Mouse (Mus musculus) frontal cortex, adult (tissue): ENCODE data around the gene Atf7ip.

Experiments used
- ATAC-seq: cut with Nextera tagmentation; 2 replicates; pipeline ENCODE4 v1.9.2; 2017; ENCODE audit warnings: mild to moderate bottlenecking, moderate library complexity, mixed read lengths; ENCODE audit not compliant: low TSS enrichment

Gene Atf7ip

GRCm38 (mm10) chr6:136645754-136646153 is 139.8 kb downstream of the Atf7ip start:
- no peak for ATAC-seq

GRCm38 (mm10) chr6:136646207-136646606 is 140.2 kb downstream of the Atf7ip start:
- ATAC-seq: no peak

GRCm38 (mm10) chr6:136647455-136647861 is 141.5 kb downstream of the Atf7ip start:
- ATAC-seq: no peak

GRCm38 (mm10) chr6:136650664-136651063 is 144.7 kb downstream of the Atf7ip start:
- no peak for ATAC-seq

DNA sequence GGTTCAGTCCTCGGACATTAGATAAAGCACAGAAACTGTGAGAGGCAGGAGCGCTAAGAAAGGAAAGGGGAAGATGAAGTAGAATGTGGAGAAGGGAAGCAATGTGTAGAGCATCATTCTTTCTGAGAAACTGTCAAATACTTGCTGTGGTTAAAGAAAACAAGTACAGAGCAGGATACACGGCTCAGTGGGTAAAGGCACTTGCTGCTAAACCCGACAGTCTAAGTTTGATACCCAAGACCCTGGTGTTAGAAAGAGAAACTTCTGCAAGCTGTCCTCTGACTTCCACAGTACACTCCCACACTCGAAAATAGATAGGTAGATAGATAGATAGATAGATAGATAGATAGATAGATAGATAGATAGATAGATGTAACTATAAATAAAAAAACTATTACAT is 147.4 kb downstream of the Atf7ip start:
- no peak for ATAC-seq

- no peak for ATAC-seq
Observed at GRCm38 (mm10) chr6:136654470-136654869, 148.5 kb downstream of the Atf7ip start.

GRCm38 (mm10) chr6:136655786-136656185 is 149.8 kb downstream of the Atf7ip start:
- ATAC-seq: no peak

DNA sequence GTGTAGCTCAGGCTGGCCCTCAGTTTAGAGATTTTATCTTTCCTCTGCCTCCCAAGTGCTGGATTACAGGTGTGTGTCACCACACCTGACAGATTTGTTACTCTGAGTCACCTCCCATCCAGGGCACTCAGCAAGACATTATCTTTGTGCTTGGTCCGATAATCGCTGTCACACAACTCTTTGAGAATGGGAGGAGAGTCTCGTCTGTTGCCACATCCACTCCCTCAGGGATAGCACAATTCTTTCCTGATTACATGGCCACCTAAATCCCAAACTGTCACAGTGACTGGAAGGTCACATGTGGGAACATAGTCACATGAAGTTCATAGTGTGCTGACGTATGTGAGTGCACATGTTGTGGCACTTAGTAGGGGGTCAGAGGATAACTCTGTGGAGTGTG is 152.3 kb downstream of the Atf7ip start:
- no peak for ATAC-seq

GRCm38 (mm10) chr6:136659226-136659625 is 153.3 kb downstream of the Atf7ip start:
- ATAC-seq: no peak
